Mouse (Mus musculus) layer of hippocampus, postnatal 10 days (tissue): ENCODE measurements at regions not wholly inside any gene's neighbourhood (a gene's known extent, or its start where the extent isn't known, plus 50 kb on each side); places are given as distances from the start of the nearest gene placed in this dataset.
A peak's percentile ranks its signal among the peaks of the same experiment; 100 is the strongest.

ENCODE experiments used
- DNase-seq, 2 experiments: peaks; one replicate each; pipeline ENCODE4 v3.0.0; 2021; ENCODE audit warnings: low spot score in 2 of 2

DNA sequence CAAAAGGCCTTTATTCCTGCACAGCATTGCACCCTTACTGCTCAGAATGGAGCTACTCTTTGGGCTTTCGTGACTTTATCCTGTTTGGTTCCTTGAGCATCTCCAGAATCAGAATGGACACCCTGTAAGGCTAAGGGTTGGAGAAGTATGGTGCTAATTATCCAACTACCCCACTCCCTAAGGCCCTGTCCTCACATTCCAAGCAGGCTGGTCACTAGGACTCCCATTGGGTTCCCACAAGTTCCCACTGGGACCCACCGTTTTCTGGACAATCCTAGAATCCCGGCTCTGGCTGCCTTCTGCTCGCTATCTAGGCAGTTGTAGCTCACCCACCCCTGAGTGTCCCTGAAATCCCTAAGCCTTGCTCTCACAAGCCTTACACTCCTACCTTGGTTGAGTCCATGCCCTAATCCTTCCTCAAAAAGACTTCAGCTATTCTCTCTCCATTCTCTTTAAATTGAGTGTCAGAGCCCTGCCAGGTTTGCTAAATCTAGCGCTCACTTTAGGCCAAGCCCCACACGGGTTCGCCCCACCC lies 146.1 kb downstream of the Efcab1 start:
- no peak for DNase-seq

DNA sequence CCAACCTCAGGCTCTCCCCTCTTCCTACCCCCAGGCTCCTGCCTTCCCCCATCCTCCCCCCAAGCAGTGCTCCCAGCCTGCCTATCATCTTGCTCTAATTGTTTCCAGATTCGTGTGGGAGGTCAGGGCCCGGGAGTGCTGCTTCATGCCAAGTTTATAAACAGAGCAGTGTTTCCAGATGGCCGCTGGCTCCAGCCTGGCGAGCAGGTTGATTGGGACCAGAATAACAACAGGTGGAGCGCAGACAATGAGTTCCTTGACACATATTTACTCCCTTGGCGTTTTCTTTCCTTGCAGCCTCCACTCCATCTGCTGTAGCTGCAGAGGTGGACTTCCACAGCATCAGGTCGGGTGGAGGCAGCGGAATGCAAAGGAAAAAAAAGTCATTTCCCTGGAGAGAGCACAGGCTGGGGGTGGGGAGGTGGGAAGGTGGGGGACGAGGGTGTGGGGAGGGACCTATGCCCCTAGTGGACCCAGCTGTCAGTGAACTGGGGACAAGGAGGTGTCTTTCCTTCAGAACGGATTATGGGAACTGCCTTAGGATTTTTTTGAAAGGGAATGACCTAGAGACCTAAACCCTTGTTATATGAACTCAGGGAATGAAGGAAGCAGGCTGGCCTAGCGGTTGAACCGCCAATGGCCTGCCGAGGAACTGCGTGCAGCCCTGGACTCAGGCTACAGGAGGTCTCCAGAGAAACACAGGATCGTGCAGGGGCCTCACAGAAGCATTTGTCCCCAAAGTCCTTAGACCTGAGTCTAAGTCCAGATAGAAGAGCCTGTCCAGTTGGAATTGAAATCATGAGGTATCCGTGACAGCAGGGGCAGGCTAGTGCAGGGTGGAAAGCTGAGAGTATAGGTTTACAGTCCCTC lies 146.8 kb downstream of the Efcab1 start:
- DNase-seq: peak; percentile 31

DNA sequence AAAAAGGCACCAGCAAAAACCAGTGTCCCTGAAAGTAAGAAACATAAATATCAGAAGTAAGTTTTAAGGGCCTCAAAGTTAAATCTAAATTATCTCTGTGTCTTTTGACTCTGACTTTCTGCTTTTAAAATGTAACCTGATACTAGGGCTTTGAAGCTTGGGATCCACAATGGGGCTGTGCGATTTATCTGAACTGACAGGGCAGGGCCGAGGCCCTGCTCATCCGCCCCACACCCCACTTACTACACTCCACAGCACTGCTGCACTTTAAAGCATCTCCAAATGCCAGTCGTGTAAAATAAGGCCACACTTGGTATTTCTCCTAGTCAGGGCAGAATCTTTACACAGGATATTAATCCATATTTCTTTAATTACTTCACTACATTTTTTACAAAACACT lies 147.4 kb downstream of the Efcab1 start:
- DNase-seq: no peak

DNA sequence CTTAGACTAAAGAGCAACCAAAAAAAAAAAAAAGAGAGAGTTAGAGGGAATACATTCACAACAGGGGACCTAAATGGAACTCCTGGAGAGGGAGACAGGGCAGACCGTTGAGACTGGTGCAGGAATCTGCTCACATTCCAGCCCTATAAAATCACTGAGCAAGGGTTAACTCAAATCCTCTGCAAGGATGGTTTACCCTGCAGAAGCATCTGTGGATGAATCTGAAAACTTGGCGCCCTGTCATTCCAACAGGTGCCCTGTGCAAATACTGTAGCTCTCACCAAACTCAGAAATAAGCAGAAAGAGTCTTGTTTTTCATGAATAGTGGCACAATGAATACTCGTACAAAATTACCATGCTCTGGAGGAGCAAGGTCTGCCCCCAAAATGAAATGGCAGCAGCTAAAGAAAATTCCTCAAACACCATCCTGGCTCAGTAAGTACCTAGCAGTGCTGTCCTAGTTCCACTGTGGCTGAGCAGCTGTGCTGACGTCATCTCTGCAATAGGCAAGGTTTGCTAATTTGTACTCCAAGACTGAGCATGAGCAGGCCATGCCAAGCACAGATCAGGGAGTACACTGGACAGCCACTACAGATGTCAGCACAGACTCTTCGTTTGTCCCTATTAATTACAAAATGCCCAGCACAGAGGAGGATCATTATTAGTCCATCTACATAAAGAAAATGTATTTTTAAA lies 148.0 kb downstream of the Efcab1 start:
- peak in 1 of 2 experiments; percentile 12 for DNase-seq

DNA sequence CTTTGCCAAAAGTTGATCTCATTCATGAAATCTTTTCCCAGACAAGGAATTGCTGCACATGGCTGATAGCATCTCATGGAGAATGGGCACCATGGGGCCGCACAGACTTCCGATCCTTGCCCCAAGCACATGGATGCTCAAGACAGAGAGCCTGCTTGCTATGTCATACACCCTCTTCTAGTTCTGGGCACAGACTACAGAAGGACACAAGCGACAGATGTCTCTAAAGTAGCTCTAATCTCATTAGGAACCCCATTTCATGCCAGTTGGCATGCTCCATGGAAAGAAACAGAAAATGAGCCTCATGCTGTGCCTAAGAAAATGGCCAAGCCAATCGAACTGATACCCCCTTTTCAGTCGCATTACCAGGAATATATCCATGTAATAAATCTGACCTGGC lies 149.3 kb downstream of the Efcab1 start:
- DNase-seq: peak in 1 of 2 experiments; percentile 29

DNA sequence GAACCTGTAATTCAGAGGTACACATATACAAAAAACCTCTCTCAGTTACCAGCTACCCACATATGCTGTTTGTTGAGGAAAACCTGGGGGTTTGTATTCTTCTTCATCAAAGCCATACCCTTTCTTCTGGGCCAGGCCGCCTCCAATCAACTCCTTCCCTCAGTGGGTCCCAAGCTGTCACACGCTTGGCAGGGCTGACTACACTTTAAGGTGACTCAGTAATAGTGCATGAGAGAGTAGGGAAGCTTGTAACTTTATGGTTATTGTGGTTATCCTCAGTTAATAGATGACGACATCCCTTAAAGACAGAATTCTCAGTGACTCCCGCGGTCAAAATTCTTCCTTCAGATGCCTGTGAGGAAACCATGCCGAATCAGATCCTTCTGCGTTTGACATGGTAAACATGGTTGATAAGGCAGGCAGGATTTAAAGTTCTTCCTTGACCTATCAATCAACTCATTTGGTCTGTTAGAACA lies 164.1 kb downstream of the Efcab1 start:
- no peak for DNase-seq

DNA sequence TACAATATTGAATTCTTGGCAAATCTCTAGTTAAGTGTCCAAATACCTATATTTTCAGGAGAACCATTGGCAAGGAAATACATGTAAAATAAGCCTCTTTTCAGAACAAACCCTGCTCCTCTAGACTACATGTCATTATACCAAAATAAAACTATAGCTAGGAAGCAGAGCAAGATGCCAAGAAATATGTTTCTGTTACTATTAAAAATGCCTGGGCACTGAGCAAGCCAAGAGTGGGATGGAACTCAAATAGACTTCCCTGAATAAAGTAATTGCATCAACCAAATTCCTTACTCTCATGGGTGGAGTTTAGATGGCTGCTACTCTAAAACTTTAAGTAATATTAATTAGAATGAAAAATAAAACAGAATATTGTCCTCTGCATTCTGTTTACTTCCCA lies 168.0 kb downstream of the Efcab1 start:
- no peak for DNase-seq

DNA sequence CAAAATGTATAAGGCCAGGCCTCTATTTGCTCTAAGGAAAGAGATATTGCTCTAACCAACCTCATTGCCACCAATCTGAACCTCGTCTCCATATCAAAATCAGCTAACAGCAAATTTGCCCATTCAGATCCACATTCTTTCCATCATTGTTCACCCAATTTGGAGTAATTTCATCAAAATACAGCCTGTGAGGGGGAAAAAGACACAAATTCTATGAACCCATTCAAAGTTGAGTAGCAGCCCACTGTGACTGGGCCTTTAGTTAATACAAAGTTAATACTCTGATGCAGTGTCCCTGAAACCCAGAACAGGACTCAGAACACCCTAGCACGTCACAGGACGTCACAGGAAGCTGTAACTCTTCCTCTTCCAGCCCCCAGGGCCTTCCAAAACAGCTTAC lies 177.3 kb downstream of the Efcab1 start:
- no peak for DNase-seq

DNA sequence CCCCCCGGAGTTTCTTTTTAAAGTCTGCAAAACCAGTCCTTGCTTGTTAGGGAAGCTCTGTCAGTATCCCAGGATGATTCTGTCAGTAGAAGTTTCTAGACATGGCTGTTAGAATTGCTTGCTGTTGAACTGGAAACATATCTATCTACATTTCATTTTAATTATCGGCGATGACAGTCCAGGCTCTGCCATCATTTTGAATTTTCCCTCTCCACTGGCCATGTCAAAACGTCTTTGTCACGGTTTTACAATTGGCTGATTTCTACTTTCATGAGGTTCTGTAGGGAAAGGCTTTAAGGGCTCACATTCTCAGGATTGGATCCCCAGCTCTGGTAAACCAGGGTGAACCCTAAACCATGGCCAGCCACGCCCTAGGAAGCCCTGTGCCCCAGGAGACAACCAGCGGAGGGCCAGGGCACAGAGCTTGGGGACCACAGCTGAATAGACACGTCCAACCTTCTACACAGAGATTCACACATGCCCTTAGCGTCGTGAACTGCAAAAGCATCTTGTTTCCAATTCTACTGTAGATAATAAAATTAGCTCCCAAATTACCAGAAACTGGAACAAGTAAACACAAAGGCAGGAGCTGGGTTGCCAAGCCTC lies 177.8 kb downstream of the Efcab1 start:
- no peak for DNase-seq

DNA sequence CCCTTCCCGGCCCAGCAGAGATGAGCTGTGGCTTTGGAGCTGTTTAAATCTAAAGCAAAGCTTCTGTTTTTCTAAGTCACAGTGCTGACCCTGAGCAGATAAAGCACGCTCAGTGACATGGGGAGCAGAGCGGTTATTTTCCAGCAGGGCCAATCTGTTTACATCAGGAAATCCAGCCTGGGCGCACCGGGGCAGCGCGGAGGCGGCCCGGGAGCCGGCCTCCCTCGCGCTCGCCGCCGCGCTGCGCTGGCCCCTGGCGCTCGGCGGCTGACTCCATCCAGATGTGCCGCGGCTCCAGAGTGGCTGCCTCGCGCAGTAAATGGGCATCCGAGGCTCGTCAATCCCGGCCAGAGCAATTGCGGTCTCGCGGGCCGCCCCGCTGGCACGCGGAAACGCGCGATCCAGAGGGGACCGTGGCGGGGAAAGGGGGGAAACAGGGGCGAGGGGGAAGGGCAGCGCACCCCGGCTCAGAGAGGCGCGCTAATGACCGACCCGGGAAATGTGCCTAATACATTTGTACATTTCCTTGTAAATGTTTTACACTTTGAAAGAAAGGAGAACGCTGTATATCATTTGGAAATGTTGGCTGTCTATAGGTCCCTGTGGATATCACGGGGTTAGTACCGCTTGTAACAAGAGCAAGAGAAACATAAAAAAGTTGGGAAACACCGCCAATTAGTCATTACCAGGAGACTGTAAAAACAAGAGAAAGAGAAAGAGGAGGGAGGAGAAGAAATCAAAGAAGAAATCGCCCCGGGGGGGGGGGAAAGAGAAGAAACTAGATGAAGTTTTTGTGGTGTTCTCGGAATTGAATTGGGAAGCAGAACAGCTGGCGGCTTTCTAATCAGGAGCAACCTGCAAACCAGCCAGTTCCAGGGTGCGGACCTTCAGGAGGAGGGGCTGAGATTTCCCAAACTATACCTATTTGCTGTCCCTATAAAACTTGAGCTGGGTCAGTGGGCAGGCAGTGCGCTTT lies 178.6 kb downstream of the Efcab1 start:
- peak; percentile 16 to 17 for DNase-seq

DNA sequence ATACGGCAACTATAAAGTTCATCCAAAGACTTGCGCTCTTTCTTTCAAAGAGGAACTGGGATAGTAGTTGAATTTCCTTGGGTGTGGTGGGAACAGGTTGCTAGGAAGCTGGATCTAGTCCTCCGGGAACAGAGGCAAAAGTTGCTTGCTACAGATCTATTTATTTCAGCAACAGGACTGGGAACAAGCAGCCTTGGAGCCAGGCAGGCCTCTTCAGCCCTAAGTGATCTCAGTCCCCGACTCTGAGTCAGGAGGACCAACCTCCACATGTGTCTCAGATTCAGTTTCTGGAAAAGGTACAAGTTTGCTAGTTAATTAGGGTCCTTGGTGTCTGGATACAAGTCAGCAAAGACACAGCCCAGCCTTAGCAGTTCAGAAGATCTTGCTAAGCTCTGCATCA lies 180.2 kb downstream of the Efcab1 start:
- DNase-seq: no peak

DNA sequence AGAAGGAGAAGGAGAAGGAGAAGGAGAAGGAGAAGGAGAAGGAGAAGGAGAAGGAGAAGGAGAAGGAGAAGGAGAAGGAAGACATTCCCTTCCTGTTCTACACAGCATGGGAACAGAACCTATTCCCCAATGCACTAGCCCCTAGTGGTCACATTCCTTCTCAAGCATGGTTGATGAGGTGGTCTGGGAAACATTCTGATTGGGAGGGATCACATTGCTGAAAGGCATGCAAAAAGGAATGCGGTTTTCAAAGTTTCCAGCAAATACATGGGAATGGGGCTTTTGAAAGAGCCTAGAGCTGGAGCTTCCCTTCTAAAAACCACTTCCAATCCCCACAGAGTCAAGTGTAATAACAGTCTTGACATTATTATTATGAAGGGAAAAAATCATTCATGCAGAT lies 197.5 kb downstream of the Efcab1 start:
- DNase-seq: no peak

DNA sequence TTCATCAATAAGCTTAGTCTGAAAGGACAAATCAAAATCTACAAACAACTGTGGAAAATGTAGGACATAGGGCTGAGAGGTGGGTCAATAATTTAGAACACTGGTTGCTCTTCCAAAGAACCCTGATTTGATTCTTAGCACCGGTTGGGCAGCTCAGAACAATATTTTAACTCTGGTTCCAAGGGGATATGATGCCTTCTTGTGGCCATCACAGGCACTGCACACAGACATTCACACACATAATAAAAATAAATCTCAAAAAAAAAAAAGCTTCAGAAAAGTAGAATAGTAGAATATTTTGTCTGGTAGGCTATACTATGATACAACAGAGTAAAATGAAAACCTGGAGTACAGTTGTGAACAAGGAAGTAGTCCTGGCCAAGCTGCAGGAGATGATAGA lies 200.8 kb downstream of the Efcab1 start:
- no peak for DNase-seq

DNA sequence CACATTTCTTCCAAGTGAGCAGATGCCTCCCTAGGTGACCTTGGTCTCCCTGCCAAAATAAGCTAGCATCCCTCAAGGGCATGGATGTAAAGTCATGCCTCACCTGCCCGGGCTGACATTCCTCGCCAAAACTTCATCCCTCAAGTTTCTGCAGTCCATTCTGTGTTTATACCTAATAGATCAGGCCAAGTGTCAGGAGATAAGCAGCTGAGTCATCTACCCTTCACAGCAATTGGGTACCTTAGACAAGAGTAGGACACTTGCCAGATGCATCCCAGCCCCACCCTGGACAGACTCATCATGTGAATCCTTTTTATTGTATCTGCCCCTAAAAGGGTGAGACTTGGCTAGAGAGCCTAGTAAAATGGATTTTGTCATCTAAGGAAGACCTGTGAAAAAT lies 204.1 kb upstream of the Gm21897 start:
- DNase-seq: no peak

DNA sequence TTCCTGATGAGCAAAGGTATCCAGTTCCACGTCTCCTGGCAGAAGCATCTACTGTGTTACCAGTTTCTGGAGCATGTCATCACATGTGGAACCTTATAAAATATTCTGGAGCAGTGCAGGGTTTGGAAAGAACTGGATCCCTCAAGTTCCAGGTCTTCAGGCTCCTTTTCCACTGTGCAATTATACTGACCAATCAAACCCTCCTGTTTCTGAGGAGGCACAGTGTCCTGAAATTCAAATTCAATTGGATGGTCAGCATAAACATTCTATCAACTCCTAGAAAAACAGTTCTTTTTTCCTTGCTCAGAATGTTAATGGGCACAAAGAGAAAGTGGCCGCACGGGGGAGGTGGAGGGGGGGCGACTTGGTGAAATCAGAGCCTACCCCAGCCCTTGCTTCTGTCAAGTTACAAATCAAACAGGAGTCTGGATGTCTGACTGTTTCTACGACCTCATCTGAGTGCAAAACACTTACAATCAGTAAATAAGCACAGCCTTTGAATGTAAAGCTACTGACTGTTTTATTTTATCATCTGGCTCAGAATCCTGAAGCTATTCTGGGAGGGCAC lies 203.2 kb upstream of the Gm21897 start:
- DNase-seq: no peak

DNA sequence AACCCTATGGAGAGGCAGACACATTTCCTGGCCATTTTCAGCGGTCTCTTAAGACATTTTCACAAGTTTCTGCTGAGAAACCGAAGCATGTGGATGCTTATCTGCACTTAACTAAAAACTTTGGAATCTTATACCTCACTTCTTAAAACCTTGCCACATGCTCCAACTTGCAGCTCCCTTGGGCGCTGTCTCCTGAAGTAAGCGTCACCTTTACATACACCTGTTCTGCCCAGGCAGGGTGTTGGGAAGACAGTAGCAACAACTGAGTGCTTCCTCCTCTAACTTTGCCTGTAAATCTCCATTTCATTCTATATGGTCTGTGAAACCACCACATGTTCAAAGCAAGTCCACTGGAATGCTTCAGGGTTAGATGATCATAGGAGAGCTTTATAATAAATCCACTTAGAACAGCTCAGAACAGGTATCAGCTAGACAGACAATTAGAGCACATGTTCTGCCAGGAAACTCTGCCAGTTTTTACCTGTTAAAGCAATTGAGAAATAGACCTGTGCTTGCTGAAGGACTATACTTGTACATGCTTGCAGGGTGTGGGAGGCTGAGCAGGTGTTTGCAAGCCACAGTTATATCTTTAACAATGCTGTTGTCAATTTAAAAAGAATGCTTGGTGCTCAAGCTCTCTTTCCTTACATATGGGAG lies 202.6 kb upstream of the Gm21897 start:
- no peak for DNase-seq

DNA sequence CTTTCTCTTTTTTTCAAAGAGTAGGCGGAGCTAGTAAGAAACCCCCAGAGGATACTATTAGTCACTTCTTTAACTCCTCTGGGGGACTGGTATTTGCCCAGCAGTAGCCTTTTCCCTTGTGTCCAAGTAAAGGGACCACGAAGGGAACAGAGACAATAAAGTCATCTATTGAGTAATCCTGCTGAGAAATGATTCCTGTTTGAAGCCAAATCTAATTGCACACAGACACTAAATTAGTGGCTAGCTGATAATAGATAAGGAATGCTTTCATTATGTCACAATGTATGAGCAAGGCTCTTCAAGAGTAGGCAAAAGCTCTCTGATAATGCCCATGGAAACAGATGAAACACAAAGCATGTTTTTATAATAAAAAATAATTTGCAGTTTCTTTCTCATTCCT lies 201.9 kb upstream of the Gm21897 start:
- no peak for DNase-seq

DNA sequence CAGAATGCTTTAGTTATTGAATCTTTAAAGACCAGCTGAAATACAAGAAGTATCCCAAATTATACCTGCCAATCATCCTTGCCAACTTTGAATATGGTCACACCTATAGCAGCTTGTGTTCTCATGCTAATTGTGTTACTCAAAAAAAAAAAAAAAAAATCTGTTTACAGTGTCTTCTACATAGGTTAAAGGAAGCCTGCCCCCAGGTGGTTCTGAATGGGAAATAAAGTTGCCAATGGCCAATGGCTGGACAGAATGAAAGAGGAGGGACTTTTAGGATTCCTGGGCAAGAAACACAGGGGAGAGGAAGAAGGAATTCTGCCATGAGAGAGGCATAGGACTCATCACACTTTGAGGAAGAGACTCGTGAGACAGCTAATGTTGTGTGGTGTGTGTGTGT lies 197.5 kb upstream of the Gm21897 start:
- DNase-seq: peak in 1 of 2 experiments; percentile 5

DNA sequence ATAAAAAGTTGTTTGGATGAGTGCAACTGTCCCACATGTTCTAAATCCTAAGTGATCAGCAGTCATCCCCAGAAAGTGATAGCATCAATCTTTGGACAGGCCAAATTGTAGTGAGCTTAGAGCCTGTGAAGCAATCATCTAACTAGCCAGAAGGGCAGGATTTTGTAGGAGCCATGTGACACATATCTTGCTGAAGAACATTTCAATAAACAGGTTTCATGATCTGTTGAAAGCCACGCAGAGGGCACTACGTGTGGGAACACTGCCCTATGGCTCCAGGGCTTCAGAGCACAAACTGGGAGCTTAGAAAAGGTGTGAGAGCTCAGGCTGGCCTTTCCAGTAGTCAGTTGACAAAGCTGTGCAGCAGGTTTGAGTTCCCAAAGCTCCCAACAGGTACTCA lies 188.3 kb upstream of the Gm21897 start:
- no peak for DNase-seq

DNA sequence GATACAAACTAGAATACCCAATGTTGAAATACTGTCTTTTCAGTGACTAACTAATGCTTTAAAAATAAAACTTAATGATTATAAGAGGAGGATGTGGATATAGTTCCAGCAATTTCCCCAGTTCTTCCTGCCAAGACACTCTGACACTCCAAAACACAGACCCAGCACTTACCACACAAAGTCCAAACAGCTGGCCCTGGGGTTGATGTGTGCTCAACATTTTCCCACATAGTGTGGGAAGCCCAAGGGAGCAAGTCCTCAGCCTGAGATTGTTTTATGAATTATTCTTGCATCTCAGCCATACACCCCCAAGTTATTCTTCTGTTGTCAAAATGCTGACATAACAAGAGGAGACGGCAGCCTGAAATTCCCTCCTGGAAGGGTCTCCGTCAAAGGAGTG lies 187.5 kb upstream of the Gm21897 start:
- DNase-seq: no peak
